Mouse (Mus musculus) forebrain, postnatal 0 days (tissue): Measurements from ENCODE around the gene Ptprs. TPM values are rescaled to one million over a fixed set of nuclear protein-coding genes. Genes with fewer than 3 reads are reported as not detected.
"Not testable (repeated sequence)": the region's sequence is repeated elsewhere in the genome, so short reads cannot be mapped to it uniquely, and the experiment has no call there.

Experiments
- ATAC-seq: fragments of 200-750 bp; cut with Nextera tagmentation; 2 replicates; pipeline ENCODE4 v1.8.0; 2017; ENCODE audit warnings: mild to moderate bottlenecking, moderate library complexity
- DNase-seq: peaks from one replicate; pipeline ENCODE4 v3.0.0-alpha.2; 2015
- H3K27ac ChIP-seq: fragments of 300-500 bp; sonication (generic); 2 replicates; pipeline ENCODE4 v1.5.1; 2014; ENCODE audit warnings: low read depth, mild to moderate bottlenecking, antibody characterized with exemption, low read length, moderate library complexity, mixed read lengths
- H3K27me3 ChIP-seq: fragments of 300-500 bp; sonication (generic); 2 replicates; pipeline ENCODE4 v1.6.1; 2014; ENCODE audit warnings: mild to moderate bottlenecking, low read length, mixed read lengths; ENCODE audit not compliant: insufficient read depth
- H3K36me3 ChIP-seq: fragments of 300-500 bp; sonication (generic); 2 replicates; pipeline ENCODE4 v1.6.1; 2014; ENCODE audit warnings: mild to moderate bottlenecking, moderate library complexity; ENCODE audit not compliant: insufficient read depth
- H3K4me1 ChIP-seq: fragments of 300-500 bp; sonication (generic); 2 replicates; pipeline ENCODE4 v1.6.1; 2014; ENCODE audit warnings: antibody characterized with exemption; ENCODE audit not compliant: insufficient read depth
- H3K4me2 ChIP-seq: fragments of 300-500 bp; sonication (generic); 2 replicates; pipeline ENCODE4 v1.6.1; 2014; ENCODE audit warnings: low read depth, mild to moderate bottlenecking, moderate library complexity
- H3K4me3 ChIP-seq: fragments of 300-500 bp; sonication (generic); 2 replicates; pipeline ENCODE4 v1.5.1; 2014; ENCODE audit warnings: low read depth, low read length, mixed read lengths
- H3K9ac ChIP-seq: fragments of 300-500 bp; sonication (generic); 2 replicates; pipeline ENCODE4 v1.6.1; 2014; ENCODE audit warnings: mild to moderate bottlenecking
- H3K9me3 ChIP-seq: fragments of 300-500 bp; sonication (generic); 2 replicates; pipeline ENCODE4 v1.6.1; 2016; ENCODE audit warnings: low read length
- CTCF ChIP-seq: sonication (generic); IDR thresholded peaks from 2 replicates; pipeline ENCODE4 v1.5.1; 2016; ENCODE audit warnings: antibody characterized with exemption, control low read depth, low read depth
- WGBS: fragments of 180-500 bp; shearing (Covaris S2); extraction: QIAGEN DNeasy Blood & Tissue Kit; methylation state at CpG from one replicate; pipeline ENCODE4 v1.1.7; 2014; 5-methylcytosine and 5-hydroxymethylcytosine counted together
- polyA plus RNA-seq: library from polyadenylated mRNA; unstranded; fragments of >200 nt; fragmentation: Nextera tagmentation; extraction: Ambion mirVana; gene quantifications from 2 replicates; pipeline ENCODE4 v1.2.1, GENCODE M21; 2015
- total RNA-seq: library from RNA; depleted of rRNA; stranded (reverse); fragments of >200 nt; gene quantifications from 2 replicates; pipeline ENCODE4 v1.2.3, GENCODE M21; 2014

Gene Ptprs
- total and polyA plus RNA-seq, 2 experiments from 2014 or later, result 250 to 711 TPM

- peak overlapping the region; percentile 58 for H3K4me3 ChIP-seq
- no peak for TF ChIP-seq CTCF
- H3K4me2 ChIP-seq, result peak overlapping the region; percentile 97
- DNase-seq, result peak; percentile 99
- no peaks in the 10 kb centered on the region; the same call in 1 of the 2 replicates for H3K27me3 ChIP-seq
- peak overlapping the region; percentile 91 for H3K9ac ChIP-seq
- no peaks in the 10 kb centered on the region for H3K36me3 ChIP-seq
- peak; percentile 92 for ATAC-seq
- H3K9me3 ChIP-seq, result no peaks in the 10 kb centered on the region
- peak overlapping the region; percentile 99 for H3K27ac ChIP-seq
- H3K4me1 ChIP-seq, result peaks cover 8% of the 10 kb centered on the region; the same call in 1 of the 2 replicates
- WGBS, result 2% methylated on average over 42 of the region's 42 CpGs
These were observed 31.1 kb upstream of the Ptprs start for GRCm38 (mm10) chr17:56507161-56508068.

GRCm38 (mm10) chr17:56506417-56507065 is 30.3 kb upstream of the Ptprs start:
- peak overlapping the region; percentile 58 for H3K4me3 ChIP-seq
- H3K4me2 ChIP-seq, result peak overlapping the region; percentile 97
- DNase-seq, result no peak
- H3K27ac ChIP-seq, result peak overlapping the region; percentile 99
- ATAC-seq, result no peak
- H3K9ac ChIP-seq, result peak overlapping the region; percentile 91; the same call in 1 of the 2 replicates
- no peak for TF ChIP-seq CTCF
- no peaks in the 10 kb centered on the region for H3K36me3 ChIP-seq
- no peaks in the 10 kb centered on the region for H3K9me3 ChIP-seq
- H3K4me1 ChIP-seq, result peaks cover 14% of the 10 kb centered on the region; the same call in 1 of the 2 replicates
- WGBS, result 59% methylated on average over 15 of the region's 15 CpGs
- H3K27me3 ChIP-seq, result no peaks in the 10 kb centered on the region

- Histone ChIP-seq H3K27ac (0 out of 2 replicates have a peak overlapping the region, but pooled peaks have one; percentile 29), H3K27me3 (no peaks in the 10 kb centered on the region), H3K9ac (no peak overlapping the region), H3K9me3 (no peaks in the 10 kb centered on the region), H3K4me2 (no peak overlapping the region), H3K36me3 (no peaks in the 10 kb centered on the region), H3K4me3 (no peak overlapping the region), H3K4me1 (peaks cover 14% of the 10 kb centered on the region; the same call in 1 of the 2 replicates)
- TF ChIP-seq CTCF, result no peak
- ATAC-seq, result no peak
- WGBS, result 75% methylated on average over 10 of the region's 10 CpGs
- DNase-seq, result no peak
These were observed 29.1 kb upstream of the Ptprs start for GRCm38 (mm10) chr17:56505401-56505800.

DNA sequence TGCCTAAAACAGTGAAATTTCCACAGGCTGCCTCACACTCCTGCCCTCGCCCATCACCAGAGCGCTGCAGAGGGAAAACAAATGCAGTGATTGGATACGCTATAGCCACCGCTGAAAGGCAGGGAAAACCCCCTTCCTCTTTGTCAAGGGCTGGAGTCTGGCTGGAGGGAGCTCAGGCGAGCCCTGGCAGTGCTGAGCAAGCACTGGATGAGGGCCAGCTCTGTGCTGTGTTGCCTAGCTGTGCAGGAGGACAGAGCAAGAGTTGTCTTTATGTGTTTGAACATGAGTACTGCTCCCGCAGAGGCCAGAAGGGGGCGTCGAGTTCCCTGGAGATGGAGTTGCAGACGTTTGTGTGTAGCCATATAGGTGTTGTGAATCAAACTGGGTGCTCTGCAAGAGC is 26.2 kb upstream of the Ptprs start:
- no peaks in the 10 kb centered on the region for H3K27me3 ChIP-seq
- H3K4me1 ChIP-seq, result peaks cover 7% of the 10 kb centered on the region; the same call in 1 of the 2 replicates
- no peak overlapping the region for H3K9ac ChIP-seq
- WGBS, result 12% methylated on average over 9 of the region's 9 CpGs
- H3K9me3 ChIP-seq, result no peaks in the 10 kb centered on the region
- no peak overlapping the region for H3K4me2 ChIP-seq
- H3K36me3 ChIP-seq, result no peaks in the 10 kb centered on the region
- no peak overlapping the region for H3K4me3 ChIP-seq
- ATAC-seq (peak; percentile 81), DNase-seq (peak; percentile 86)
- H3K27ac ChIP-seq, result peak overlapping the region; percentile 77
- peak; percentile 57 for TF ChIP-seq CTCF

- not testable (repeated sequence) for H3K36me3 ChIP-seq, H3K4me1 ChIP-seq, H3K4me3 ChIP-seq, H3K27me3 ChIP-seq, DNase-seq, H3K9ac ChIP-seq, H3K9me3 ChIP-seq, H3K4me2 ChIP-seq
- H3K27ac ChIP-seq, result peak overlapping the region; percentile 77
- ATAC-seq, result peak; percentile 15
- WGBS, result 5% methylated on average over 2 of the region's 2 CpGs
These were observed 25.5 kb upstream of the Ptprs start for GRCm38 (mm10) chr17:56501635-56502400.

- WGBS, result 42% methylated on average over 5 of the region's 5 CpGs
- ATAC-seq, result no peak
- Histone ChIP-seq H3K36me3 (no peaks in the 10 kb centered on the region), H3K4me3 (no peak overlapping the region), H3K4me2 (no peak overlapping the region), H3K27me3 (no peaks in the 10 kb centered on the region), H3K27ac (no peak overlapping the region), H3K9me3 (no peaks in the 10 kb centered on the region), H3K4me1 (peaks cover 7% of the 10 kb centered on the region; the same call in 1 of the 2 replicates), H3K9ac (no peak overlapping the region)
- TF ChIP-seq CTCF, result no peak
- DNase-seq, result no peak
These were observed 22.9 kb upstream of the Ptprs start for GRCm38 (mm10) chr17:56499229-56499628.
